Mouse (Mus musculus): ENCODE results near the gene Magea6.
"Not testable (repeated sequence)": the region's sequence is repeated elsewhere in the genome, so short reads cannot be mapped to it uniquely, and the experiment has no call there.

The Magea6 gene

GRCm38 (mm10) chrX:154935887-154936286 is at the start of gene Magea6:
Gene Magea6, minus strand, starts transcription at chrX:154935987.
- not testable (repeated sequence) for DNase-seq (ENCODE audit: low spot score)

- not testable (repeated sequence) for DNase-seq (ENCODE audit: low spot score)
These were observed 13.6 kb upstream of the Magea6 start, which contains the start of gene Magea3 for GRCm38 (mm10) chrX:154949405-154949804. Gene Magea3, minus strand, starts transcription at chrX:154949505.

GRCm38 (mm10) chrX:154890167-154890566 is 45.6 kb downstream of the Magea6 start, which contains the start of gene Cldn34b1:
Gene Cldn34b1, minus strand, starts transcription at chrX:154890267.
- not testable (repeated sequence) for DNase-seq (ENCODE audit: low spot score)
